Mouse (Mus musculus) midbrain, embryonic 13.5 days (tissue): Measurements from ENCODE around the gene Mpp1. TPM values are rescaled to one million over a fixed set of nuclear protein-coding genes. Genes with fewer than 3 reads are reported as not detected.

ENCODE experiments used
- polyA plus RNA-seq: library from polyadenylated mRNA; unstranded; fragments of >200 nt; fragmentation: Nextera tagmentation; extraction: Ambion mirVana; gene quantifications from 2 replicates; pipeline ENCODE4 v1.2.1, GENCODE M21; 2015

Gene Mpp1
- polyA plus RNA-seq, 1 experiment from 2014 or later = 16.1 TPM

Other genes with a start within 250 kb of the Mpp1 start
- gene Gab3, start 45.6 kb downstream of the Mpp1 start, polyA plus RNA-seq = 1.2 and 1.7 TPM in 2 replicates
- gene Dkc1, start 35.2 kb downstream of the Mpp1 start, polyA plus RNA-seq = 84.7 and 101 TPM in 2 replicates
- not detected in 2 replicates for gene Smim9, start 32.8 kb upstream of the Mpp1 start, polyA plus RNA-seq